Mouse (Mus musculus): ENCODE measurements around the gene Mta3. TPM values are rescaled to one million over a fixed set of nuclear protein-coding genes. Genes with fewer than 3 reads are reported as not detected.

Mta3 gene
- polyA plus RNA-seq, 1 experiment from 2014 or later = 38.2 TPM

GRCm38 (mm10) chr17:83684475-83684874, 21.5 kb upstream of the Mta3 start:
- ATAC-seq = no peak
- Histone ChIP-seq H3K27me3 (replicated peaks; ENCODE audit: control insufficient read depth, insufficient read depth, low read length) (no peaks in the 10 kb centered on the region), H3K4me3 (replicated peaks; ENCODE audit: low read length) (no peak overlapping the region), H3K4me1 (replicated peaks; ENCODE audit: control insufficient read depth, insufficient read depth, low read length) (no peaks in the 10 kb centered on the region), H3K36me3 (ENCODE audit: control insufficient read depth, insufficient read depth) (no peaks in the 10 kb centered on the region), H3K4me2 (ENCODE audit: low read length) (no peak overlapping the region), H3K9me3 (ENCODE audit: control insufficient read depth, low read length) (peaks cover 6% of the 10 kb centered on the region; the same call in 1 of the 2 replicates), H3K9ac (replicated peaks; ENCODE audit: low read depth, low read length) (no peak overlapping the region), H3K27ac (ENCODE audit: low read length) (no peak overlapping the region)
- 97% methylated on average over 7 of the region's 7 CpGs for WGBS

- no peak for ATAC-seq
- Histone ChIP-seq H3K9ac (replicated peaks; ENCODE audit: low read depth, low read length) (no peak overlapping the region), H3K36me3 (ENCODE audit: control insufficient read depth, insufficient read depth) (no peaks in the 10 kb centered on the region), H3K27ac (ENCODE audit: low read length) (no peak overlapping the region), H3K4me1 (replicated peaks; ENCODE audit: control insufficient read depth, insufficient read depth, low read length) (no peaks in the 10 kb centered on the region), H3K4me2 (ENCODE audit: low read length) (no peak overlapping the region), H3K27me3 (replicated peaks; ENCODE audit: control insufficient read depth, insufficient read depth, low read length) (no peaks in the 10 kb centered on the region), H3K9me3 (ENCODE audit: control insufficient read depth, low read length) (peaks cover 6% of the 10 kb centered on the region; the same call in 1 of the 2 replicates), H3K4me3 (replicated peaks; ENCODE audit: low read length) (no peak overlapping the region)
- 60% methylated on average over 2 of the region's 2 CpGs for WGBS
Observed at GRCm38 (mm10) chr17:83690418-83690817, 15.5 kb upstream of the Mta3 start.

- no peak for ATAC-seq
- Histone ChIP-seq H3K4me3 (replicated peaks; ENCODE audit: low read length) (no peak overlapping the region), H3K9me3 (ENCODE audit: control insufficient read depth, low read length) (peaks cover 6% of the 10 kb centered on the region; the same call in 1 of the 2 replicates), H3K27ac (ENCODE audit: low read length) (no peak overlapping the region), H3K9ac (replicated peaks; ENCODE audit: low read depth, low read length) (no peak overlapping the region), H3K27me3 (replicated peaks; ENCODE audit: control insufficient read depth, insufficient read depth, low read length) (no peaks in the 10 kb centered on the region), H3K36me3 (ENCODE audit: control insufficient read depth, insufficient read depth) (no peaks in the 10 kb centered on the region), H3K4me1 (replicated peaks; ENCODE audit: control insufficient read depth, insufficient read depth, low read length) (no peaks in the 10 kb centered on the region), H3K4me2 (ENCODE audit: low read length) (no peak overlapping the region)
- 69% methylated on average over 4 of the region's 4 CpGs for WGBS
Observed at GRCm38 (mm10) chr17:83691379-83691778, 14.6 kb upstream of the Mta3 start.

DNA sequence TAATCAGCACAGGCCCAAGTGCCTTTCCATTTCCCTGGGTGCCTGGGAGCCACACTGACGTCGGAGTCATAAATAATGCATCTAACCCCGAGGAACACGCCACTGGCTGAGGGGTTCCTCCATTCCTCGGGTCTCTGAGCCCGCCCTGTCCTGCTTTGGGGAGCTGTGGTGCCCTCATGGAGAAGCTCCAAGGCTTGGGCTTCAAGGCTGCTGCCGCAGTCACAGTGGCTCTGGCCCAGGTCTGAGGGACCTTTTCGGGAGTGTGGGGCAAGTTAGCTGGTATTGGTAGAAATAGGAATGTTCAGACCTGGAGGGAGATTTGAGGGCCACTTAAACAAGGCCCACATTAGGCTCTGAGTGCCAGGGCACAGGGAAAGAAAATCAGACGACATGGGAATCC, 12.0 kb upstream of the Mta3 start:
- H3K4me1 ChIP-seq (replicated peaks; ENCODE audit: control insufficient read depth, insufficient read depth, low read length) = no peaks in the 10 kb centered on the region
- no peaks in the 10 kb centered on the region for H3K36me3 ChIP-seq (ENCODE audit: control insufficient read depth, insufficient read depth)
- no peak overlapping the region for H3K9ac ChIP-seq (replicated peaks; ENCODE audit: low read depth, low read length)
- no peak overlapping the region for H3K4me3 ChIP-seq (replicated peaks; ENCODE audit: low read length)
- no peaks in the 10 kb centered on the region for H3K9me3 ChIP-seq (ENCODE audit: control insufficient read depth, low read length)
- no peaks in the 10 kb centered on the region for H3K27me3 ChIP-seq (replicated peaks; ENCODE audit: control insufficient read depth, insufficient read depth, low read length)
- no peak for ATAC-seq
- WGBS = 87% methylated on average over 9 of the region's 9 CpGs
- no peak overlapping the region for H3K27ac ChIP-seq (ENCODE audit: low read length)
- H3K4me2 ChIP-seq (ENCODE audit: low read length) = no peak overlapping the region

- 50% methylated on average over 2 of the region's 2 CpGs for WGBS
- H3K27ac ChIP-seq (ENCODE audit: low read length) = no peak overlapping the region
Observed at GRCm38 (mm10) chr17:83695785-83696184, 10.2 kb upstream of the Mta3 start.

DNA sequence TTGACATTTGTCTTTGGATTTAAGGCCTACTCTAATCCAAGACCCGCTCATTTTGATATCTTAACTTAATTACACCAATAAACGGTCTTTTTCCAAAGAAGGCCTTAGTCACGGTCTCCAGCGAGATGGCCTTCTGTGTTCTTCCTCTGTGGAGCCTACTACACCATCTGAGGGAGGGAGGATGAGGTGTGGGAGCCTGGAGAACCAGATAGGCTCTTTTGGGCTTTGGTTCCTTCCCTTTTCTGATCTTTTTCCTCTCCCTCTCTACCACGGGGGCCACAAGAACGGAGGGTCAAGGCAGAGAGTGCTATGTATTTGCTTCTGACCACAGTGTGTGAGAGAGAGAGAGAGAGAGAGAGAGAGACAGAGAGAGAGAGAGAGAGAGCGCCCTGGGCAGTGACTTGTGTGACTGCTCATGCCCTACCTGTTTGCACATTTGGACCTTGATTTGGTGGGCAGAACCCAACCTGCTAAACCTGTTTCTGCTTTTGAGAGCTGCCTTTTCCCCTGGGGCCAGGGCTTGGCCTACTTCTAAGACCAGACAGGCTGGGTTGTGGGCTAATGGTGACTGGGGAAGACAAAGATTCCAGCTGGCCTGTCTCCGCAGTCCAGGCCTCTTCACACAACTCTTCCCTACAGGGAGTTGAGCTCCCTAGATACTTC, 6.8 kb upstream of the Mta3 start:
- Histone ChIP-seq H3K36me3 (ENCODE audit: control insufficient read depth, insufficient read depth) (no peaks in the 10 kb centered on the region), H3K4me2 (ENCODE audit: low read length) (no peak overlapping the region), H3K4me3 (replicated peaks; ENCODE audit: low read length) (no peak overlapping the region), H3K27me3 (replicated peaks; ENCODE audit: control insufficient read depth, insufficient read depth, low read length) (no peaks in the 10 kb centered on the region), H3K9ac (replicated peaks; ENCODE audit: low read depth, low read length) (no peak overlapping the region), H3K9me3 (ENCODE audit: control insufficient read depth, low read length) (no peaks in the 10 kb centered on the region), H3K4me1 (replicated peaks; ENCODE audit: control insufficient read depth, insufficient read depth, low read length) (no peaks in the 10 kb centered on the region), H3K27ac (ENCODE audit: low read length) (no peak overlapping the region)
- 85% methylated on average over 8 of the region's 8 CpGs for WGBS
- no peak for ATAC-seq

More at GRCm38 (mm10) chr17:83695785-83696184, 10.2 kb upstream of the Mta3 start:
- no peak for ATAC-seq
- Histone ChIP-seq H3K4me1 (replicated peaks; ENCODE audit: control insufficient read depth, insufficient read depth, low read length) (no peaks in the 10 kb centered on the region), H3K36me3 (ENCODE audit: control insufficient read depth, insufficient read depth) (no peaks in the 10 kb centered on the region), H3K9me3 (ENCODE audit: control insufficient read depth, low read length) (no peaks in the 10 kb centered on the region), H3K27me3 (replicated peaks; ENCODE audit: control insufficient read depth, insufficient read depth, low read length) (no peaks in the 10 kb centered on the region), H3K9ac (replicated peaks; ENCODE audit: low read depth, low read length) (no peak overlapping the region), H3K4me3 (replicated peaks; ENCODE audit: low read length) (no peak overlapping the region), H3K4me2 (ENCODE audit: low read length) (no peak overlapping the region)

DNA sequence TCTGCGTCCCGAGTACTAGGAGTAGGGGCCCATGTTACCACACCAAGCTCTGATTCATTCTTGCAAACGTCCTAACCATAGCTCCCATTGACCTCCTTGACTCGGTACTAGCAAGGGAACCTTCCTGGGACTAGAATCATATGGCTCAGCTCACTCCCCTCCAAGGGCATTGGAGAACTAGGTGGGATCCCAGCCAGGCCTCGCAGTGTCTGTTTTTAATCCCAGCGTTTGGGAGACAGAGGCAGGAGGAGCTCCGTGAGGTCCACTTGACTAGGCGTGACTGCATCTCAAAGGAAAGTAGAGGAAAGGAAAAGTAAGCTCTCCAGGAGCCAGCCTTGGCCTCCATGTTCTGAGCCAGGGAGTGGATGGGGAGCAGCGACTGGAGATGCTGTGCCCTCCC, 5.8 kb upstream of the Mta3 start:
- Histone ChIP-seq H3K27ac (ENCODE audit: low read length) (no peak overlapping the region), H3K27me3 (replicated peaks; ENCODE audit: control insufficient read depth, insufficient read depth, low read length) (no peaks in the 10 kb centered on the region), H3K4me1 (replicated peaks; ENCODE audit: control insufficient read depth, insufficient read depth, low read length) (no peaks in the 10 kb centered on the region), H3K36me3 (ENCODE audit: control insufficient read depth, insufficient read depth) (no peaks in the 10 kb centered on the region), H3K9me3 (ENCODE audit: control insufficient read depth, low read length) (no peaks in the 10 kb centered on the region), H3K9ac (replicated peaks; ENCODE audit: low read depth, low read length) (no peak overlapping the region), H3K4me3 (replicated peaks; ENCODE audit: low read length) (no peak overlapping the region), H3K4me2 (ENCODE audit: low read length) (no peak overlapping the region)
- WGBS = 84% methylated on average over 9 of the region's 9 CpGs
- ATAC-seq = no peak

GRCm38 (mm10) chr17:83704469-83704868, 1.5 kb upstream of the Mta3 start:
- ATAC-seq = no peak
- no peaks in the 10 kb centered on the region for H3K27me3 ChIP-seq (replicated peaks; ENCODE audit: control insufficient read depth, insufficient read depth, low read length)
- no peaks in the 10 kb centered on the region for H3K36me3 ChIP-seq (ENCODE audit: control insufficient read depth, insufficient read depth)
- no peak overlapping the region for H3K9ac ChIP-seq (replicated peaks; ENCODE audit: low read depth, low read length)
- peaks cover 12% of the 10 kb centered on the region for H3K4me1 ChIP-seq (replicated peaks; ENCODE audit: control insufficient read depth, insufficient read depth, low read length)
- 82% methylated on average over 5 of the region's 5 CpGs for WGBS
- H3K4me3 ChIP-seq (replicated peaks; ENCODE audit: low read length) = no peak overlapping the region
- H3K27ac ChIP-seq (ENCODE audit: low read length) = no peak overlapping the region
- H3K4me2 ChIP-seq (ENCODE audit: low read length) = no peak overlapping the region
- no peaks in the 10 kb centered on the region for H3K9me3 ChIP-seq (ENCODE audit: control insufficient read depth, low read length)

DNA sequence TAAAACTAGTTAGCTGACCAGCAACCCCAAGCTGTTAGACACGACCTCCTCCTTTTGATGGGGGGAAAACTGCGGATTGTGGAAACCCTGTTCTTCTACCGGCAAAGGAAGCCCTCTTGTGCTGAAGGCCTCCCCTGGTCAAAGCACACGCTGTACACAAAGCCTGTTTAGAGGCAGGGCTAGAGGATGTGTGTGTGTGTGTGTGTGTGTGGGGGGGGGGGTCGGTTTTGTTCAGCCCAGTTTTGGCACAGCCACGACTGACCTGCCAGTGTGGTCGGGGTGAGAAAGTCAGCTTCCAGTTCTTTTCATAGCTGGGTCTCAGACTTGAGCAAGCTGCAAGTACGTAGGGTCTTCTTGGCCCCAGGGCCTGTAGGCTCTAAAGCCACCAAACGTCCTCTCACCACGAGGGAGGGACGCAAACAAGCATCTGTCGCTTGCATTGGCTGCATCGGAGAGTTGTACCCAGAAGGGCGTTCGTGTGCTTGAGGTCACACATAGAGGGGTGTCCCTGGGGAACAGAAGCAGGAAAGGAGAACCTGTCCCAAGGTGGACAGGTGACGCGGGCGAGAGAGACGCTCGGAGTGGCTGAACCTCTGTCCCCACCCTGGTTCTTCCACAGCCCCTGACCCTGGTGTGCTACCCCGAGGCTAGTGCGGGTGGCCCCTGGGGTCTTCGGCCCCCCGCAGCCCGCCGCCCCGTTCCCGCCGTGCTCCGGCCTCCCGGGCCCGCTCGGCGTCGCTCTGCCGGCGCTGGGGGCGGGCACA, 429 bp upstream of the Mta3 start:
- WGBS = under 1% methylated on average over 29 of the region's 38 CpGs
- ATAC-seq = peak; percentile 65
- Histone ChIP-seq H3K4me2 (ENCODE audit: low read length) (peak overlapping the region; percentile 81), H3K27me3 (replicated peaks; ENCODE audit: control insufficient read depth, insufficient read depth, low read length) (no peaks in the 10 kb centered on the region), H3K4me3 (replicated peaks; ENCODE audit: low read length) (peak overlapping the region; percentile 83), H3K9me3 (ENCODE audit: control insufficient read depth, low read length) (no peaks in the 10 kb centered on the region), H3K27ac (ENCODE audit: low read length) (peak overlapping the region; percentile 59), H3K36me3 (ENCODE audit: control insufficient read depth, insufficient read depth) (no peaks in the 10 kb centered on the region), H3K9ac (replicated peaks; ENCODE audit: low read depth, low read length) (peak overlapping the region; percentile 93), H3K4me1 (replicated peaks; ENCODE audit: control insufficient read depth, insufficient read depth, low read length) (peaks cover 12% of the 10 kb centered on the region)
